Mouse (Mus musculus) ES-CJ7 (cell line): Measurements from ENCODE around the gene Ier3.
A peak's percentile ranks its signal among the peaks of the same experiment; 100 is the strongest.

ENCODE experiments used
- DNase-seq: peaks from one replicate; pipeline ENCODE4 v3.0.0; 2011; ENCODE audit warnings: low read depth, low spot score

The Ier3 gene

DNA sequence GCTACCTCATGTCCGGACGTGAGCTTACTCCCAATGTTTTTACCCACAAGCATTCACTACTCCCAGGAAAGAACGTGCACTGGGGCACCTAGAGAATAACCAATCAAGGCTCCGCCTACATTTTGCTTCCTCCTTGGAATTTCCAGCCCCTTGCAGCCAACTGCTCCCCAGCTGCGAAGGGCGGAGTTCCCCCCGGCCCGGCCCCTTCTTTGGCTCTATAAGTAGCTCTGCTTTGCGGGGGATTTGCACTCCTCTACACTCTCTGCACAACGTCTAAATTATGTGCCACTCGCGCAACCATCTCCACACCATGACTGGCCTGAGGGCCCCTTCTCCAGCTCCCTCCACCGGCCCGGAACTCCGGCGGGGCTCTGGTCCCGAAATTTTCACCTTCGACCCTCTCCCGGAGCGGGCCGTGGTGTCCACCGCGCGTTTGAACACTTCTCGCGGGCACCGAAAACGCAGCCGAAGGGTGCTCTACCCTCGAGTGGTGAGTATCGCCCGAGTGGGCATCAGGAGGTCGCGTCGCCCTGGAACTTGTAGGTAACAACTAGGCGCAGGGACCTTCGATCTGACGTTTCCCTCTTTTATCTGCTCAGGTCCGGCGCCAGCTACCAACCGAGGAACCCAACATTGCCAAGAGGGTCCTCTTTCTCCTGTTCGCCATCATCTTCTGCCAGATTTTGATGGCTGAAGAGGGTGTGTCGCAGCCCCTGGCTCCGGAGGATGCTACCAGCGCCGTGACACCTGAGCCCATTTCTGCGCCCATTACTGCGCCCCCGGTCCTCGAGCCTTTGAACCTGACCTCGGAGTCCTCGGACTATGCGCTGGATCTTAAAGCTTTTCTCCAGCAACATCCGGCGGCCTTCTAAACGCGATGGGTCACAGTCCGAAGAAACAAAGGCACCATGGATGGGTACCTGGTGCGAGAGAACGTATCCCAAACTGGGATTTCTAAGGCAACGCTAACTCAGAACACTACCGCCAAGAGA, at the start of gene Ier3:
TSS of gene Ier3 (plus strand) at position 246 of the 992 bp plus-strand sequence.
- DNase-seq, result peak; percentile 86

DNA sequence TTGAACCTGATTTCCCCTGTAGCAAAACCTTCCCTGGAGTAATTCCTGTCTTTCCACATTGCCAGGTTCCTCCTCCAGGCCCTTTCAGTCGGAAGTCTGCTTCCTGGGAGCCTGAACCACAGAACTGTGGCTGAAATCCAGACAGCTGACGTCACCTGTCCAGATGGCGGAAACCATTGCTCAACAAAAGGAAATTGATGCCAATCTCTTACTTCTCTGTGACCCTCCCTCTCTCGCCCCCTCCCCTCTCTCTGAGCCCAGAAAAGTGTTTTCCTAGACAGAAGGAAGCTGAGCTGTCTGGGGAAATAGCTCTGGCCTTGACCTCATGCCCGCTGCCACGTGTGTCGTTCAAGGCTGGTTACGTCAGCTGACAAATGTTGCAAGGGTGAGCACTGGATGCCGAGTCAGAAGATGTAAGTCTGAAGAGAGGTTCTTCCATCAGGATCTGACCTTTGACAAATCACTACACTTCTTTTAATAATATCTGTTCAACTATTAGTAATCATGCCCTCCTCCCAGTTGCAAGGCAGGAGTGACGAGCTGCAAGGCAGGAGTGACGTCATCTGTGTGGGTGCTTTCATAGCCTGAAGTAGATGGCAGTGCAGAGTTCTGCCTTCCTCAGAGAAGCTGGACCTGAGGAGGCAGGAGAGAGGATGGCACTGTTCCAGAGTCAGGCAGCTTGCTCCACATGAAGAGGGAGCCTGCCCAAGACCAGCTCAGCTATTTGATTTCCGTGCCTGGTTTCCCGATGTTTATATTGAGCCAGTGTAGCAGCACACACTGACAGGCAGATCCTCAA, 44.5 kb upstream of the Ier3 start:
- DNase-seq, result peak; percentile 17

DNA sequence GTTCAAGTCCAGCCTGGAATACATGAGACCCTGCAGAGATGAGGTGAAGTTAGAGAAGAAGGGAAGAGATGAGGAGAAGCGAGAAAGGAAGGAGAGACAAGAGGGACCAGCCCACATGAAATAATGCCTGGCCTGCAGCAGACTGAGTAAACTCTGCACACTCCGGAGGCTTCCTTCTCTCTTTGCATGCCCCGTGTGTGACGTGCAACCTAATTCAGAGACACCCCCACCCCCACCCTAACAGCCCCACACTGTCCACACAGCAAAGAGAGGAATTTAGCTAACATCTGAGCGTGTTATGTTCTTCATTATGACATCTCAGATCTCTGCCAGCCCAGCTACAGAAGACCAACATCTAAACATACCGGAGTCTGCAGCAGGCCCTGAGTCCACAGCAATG, 42.5 kb upstream of the Ier3 start:
- no peak for DNase-seq

DNA sequence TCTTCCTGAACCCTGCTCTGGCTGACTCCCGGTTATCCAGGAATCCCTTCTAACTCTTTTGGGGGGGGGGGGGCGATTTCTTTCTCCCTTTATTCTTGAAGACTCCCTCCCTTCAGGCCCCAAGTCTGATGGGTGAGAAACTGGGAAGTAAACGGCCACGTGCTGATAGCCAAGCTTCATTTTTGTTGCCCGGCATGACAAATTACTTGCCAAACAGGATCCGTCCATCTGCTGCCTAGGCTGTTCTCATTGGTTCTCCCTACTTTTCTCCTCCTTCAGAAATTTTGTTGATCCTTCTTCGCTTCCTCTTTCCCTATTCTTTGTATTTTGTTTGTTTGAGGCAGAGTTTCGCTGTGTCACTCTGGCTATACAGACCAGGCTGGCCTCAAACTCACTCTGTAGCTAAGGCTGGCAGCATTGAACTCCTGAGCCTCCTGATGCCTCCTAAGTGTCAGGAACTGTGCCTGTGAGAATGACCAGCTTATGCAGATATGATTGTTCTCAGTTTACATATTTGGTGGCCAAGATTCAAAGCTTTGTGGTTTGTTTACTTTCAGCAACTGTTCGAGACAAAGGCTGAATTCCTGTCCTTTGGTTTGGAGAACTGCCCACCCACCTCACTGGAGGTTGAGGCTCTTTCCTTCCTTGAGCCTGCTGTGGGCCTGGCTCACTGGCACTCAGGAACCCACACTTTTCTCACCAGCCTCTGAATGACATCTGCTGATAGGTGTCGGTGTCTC, 41.8 kb upstream of the Ier3 start:
- DNase-seq, result no peak

DNA sequence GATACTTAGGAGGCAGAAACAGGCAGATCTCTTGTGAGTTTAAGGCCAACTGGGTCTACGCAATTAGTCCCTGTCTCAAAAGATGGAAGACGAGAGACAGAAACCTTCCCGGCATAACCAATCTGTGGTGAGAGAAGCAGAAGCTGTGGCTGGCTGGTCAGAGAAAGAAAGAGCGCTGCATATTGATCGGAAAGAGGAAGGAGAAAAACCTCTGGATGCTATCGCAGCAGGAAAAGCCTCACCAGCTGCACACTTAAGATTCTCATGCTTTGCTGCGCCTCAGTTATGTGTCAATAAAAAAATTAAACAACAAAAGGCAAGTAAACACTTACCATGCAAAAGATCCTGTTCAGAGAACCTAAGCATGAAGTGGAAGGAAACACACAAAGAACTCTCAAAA, 41.1 kb upstream of the Ier3 start:
- no peak for DNase-seq

DNA sequence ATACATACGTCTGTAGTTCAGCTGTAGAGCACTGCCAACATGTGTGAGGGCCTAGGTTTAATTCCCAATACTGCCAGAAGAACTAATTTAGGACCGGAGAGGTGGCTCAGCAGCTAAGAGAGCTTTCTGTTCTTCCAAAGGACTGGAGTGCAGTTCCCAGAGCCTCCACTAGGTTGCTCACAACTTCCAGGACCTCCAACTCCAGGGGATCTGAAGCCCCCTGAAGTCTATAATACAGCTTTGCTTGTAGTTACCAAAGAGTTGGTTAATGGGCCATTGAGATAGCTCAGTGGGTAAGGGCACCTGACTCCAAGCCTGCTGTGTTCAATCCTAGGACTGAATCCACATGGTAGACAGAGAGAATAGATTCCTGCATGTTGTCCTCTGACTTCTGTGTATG, 39.1 kb upstream of the Ier3 start:
- DNase-seq, result peak; percentile 67

DNA sequence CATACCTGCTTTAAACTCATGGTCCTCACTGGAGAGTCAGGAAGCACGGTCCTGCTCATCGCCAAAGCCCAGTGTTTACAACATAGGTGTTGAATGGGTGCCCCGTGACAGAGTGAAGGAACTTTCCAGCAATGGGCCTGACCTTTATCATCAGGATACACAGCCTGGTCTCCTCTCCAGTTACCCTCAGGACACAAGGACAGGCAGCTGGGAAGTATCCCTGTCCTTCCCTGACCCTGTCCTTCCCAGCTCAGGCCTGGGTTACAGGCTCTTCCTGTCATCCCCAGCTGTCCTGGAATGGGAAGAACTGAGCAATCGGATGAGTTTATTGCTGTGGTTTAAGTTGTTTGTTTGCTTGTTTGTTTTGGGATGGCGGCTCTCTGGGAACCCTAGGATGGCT, 38.6 kb upstream of the Ier3 start:
- no peak for DNase-seq

DNA sequence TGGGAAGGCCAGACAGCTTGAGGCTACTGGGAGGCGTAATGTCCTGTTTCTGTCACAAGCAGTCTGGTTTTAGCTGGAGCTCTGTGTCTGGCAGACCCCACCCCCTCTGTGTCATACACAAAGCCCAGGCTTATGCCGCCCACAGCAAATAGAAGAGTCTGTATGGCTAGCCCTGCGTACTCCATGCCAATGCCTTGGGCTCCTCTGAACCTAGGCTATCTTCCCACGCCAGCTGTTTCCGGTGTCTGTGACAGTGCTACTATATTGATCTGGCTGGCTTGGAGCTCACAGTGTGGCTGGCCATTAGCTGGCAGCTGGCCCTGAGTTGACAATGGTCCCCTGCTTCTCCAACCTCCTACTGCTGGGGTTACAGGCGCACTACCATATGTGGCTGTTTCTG, 37.5 kb upstream of the Ier3 start:
- DNase-seq, result no peak

DNA sequence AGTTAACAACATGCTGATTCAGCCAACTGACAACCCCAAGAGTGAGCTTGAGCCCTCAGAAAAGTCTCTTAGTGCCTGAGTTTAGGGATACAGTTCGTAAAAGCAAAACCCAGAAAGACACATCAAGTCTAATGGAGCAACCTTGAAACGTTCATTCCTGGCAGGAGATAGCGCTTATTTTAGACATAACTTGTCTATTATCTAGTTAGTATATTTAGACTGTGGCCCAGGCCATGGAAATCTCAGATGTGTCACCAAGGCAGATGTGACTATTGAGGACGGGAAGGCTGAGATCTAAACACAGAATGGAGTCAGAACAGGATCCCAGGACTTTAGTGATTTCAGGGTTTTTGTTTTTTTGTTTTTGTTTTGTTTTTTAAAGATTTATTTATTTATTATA, 36.3 kb upstream of the Ier3 start:
- DNase-seq, result no peak

DNA sequence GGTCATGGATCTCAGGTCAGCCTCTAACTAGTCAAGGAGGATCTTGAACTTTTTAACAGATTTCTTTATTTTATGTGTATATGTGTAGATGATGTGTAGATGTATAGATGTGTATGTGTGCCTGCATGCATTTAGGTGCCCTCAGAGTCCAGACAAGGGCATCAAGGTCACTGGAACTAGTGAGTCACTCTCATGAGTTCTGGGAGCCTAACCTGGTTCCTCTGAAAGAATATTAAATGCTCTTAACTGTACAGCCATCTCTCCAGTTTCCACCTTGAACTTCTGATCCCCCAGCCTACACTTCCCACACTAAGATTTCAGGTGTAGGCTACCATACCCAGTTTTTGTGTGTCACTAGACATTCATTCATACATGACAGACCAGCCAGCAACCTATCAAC, 34.0 kb upstream of the Ier3 start:
- no peak for DNase-seq

DNA sequence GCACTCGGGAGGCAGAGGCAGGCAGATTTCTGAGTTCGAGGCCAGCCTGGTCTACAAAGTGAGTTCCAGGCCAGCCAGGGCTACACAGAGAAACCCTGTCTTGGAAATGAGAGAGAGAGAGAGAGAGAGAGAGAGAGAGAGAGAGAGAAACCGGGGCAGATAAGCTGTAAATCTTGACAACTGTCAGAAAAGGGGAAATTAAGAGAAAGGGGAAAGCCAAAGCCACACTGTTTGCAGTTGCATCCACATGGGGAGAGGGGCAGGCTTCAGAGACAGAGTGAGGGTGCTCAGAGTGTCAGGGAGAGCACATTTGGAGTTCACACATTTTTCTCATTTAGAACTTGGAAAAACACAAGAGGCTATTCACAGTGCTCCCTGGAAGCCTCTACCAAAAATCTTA, 33.5 kb upstream of the Ier3 start:
- no peak for DNase-seq

DNA sequence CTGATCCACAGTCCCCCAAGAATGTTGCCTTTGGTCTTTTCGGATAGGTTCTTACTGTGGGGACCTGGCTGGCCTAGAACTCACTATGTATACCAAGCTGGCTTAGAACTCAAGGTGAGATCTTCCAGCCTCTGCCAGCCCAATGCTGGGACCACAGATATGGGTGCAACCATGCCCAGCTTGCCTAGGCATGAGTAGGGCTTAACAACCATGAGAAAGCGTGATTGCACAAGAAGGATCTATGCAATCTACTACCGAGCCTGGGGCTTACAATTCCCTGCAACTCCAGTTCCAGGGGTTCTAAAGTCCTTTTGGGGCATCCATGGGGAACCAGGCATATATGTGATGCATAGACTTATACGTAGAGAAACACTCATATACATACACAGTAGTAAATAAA, 30.6 kb upstream of the Ier3 start:
- no peak for DNase-seq

DNA sequence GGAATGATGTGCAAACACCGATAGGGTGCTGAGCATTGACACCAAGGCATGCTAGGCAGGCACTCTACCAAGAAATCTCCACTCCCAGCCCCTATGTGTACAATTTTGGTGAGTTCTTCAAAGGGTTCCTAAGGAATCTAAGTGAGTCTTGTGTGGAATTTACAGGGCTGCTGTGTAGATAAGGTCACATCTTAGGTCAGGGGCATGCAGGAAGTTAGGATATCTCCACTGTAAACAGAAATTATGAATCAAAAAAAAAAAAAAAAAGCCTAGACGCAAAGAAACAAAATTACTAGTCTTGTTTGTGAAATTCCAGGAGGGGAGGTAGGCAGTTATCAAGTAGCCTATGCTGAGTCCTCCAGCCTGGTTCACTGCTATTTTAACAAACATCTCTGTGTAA, 28.6 kb upstream of the Ier3 start:
- no peak for DNase-seq

DNA sequence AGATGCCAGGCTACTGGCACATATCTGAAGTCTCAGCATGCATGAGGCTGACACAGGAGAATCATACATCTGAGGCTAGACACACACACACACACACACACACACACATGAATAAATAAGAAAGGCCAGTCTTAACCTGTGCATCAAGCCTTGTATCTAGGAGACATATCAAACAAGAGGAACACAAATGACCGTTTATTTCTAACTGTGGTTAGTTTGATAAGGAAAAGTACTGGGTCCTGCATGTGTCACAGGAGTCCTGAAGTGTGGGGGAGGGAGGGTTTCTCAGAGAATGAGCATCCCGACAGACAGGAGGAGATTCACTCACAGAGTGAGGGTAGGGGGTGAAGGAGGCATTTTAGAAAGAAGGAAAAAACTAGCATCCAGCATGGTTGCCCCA, 26.4 kb upstream of the Ier3 start:
- DNase-seq, result no peak

DNA sequence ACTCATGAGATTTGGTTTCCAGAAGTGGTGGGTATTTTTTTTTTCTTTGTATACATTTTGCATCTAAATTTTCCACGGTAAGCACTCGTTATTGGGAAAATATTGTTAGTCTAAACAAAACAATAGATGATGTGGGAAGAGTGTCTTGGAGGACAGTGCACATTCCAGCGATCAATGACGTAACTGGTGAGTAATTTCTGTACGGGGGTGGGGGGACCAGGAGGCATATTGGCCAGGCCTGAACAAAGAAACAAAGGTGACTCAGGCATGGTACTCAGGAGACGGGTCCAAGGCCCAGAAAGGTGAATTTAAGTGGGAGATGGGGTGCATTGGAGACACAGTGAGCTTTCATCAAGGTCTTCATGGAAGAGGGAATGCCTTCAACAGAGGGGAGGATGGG, 25.8 kb upstream of the Ier3 start:
- no peak for DNase-seq

DNA sequence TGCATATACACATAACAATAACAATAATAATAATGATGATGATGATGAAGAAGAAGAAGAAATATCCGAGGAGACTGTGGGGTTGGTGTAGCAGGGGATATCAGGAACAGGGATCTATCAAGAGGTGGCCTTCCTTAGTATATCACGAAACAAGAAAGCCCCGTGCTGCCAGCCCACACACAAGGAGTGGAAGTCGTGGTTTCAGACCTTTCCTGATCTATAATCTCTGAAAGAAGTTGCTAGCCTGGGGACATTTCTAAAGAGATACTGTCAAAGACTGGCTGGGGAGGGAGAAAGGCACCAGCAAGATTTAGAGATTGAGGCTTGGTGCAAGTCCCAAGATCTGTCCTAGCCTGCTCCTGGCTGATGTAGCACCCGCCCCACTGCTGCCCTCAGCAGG, 24.6 kb upstream of the Ier3 start:
- no peak for DNase-seq

DNA sequence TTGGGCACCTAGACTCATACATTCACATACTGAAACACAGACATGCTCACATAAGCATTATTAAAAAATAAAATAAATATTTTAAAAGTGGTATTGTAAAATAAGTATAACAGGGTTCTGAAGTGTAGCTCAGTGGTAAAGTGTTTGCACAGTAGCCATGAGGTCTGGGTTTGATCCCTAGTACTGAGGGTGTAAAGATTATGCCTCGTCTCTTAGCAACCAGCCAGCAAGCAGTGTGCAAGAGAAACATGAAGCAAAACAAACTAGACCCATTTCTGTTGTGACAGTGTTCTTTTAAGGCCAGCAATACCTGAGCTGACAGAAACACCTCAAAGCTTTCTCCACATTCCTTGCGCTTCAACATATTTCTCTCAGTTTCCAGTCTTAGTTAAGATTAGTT, 20.6 kb upstream of the Ier3 start:
- DNase-seq, result no peak

DNA sequence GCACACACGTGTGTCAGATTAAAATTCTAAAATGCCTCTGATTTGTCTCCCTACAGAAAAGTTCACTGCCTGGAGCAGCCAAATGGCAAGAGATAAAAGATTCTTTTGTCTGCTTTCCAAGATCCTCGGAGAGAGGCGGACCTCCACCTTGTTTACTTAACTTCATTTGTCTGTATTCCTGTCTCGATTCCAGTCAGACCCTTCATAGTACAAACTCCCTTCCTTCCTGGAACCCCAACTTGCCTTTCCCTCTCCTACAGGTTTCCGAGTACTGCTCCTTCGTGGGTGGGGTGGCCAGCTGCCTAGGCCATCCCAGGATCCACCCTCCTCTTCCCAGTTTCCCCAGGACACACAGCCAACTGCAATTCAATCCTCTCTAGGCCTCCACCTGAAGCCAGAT, 18.5 kb upstream of the Ier3 start:
- DNase-seq, result no peak

DNA sequence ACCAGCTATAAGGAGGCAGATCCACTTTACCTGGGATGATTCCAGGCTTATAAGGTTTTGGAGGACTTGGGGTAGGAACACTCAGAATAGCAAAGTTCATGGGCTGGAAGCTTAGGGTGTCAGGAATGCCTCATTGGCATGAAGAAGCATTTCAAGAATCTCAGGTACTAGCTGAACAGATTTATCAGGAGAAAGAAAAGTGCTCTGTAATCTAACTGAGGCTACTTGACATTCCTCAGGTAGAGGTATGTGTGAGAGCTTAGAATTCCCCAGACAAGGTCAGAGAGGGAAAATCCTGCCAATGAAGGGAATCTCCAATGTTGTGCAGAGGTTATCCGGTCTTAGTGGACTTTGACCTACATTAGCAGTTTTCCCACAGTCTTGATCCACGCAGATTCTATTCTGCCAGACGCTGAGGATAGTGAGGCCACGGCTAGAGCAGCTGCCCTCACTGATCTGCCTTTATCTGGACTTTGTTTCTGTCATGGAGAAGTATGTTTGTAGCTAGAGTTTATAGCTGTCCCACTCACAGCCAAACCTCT, 17.6 kb upstream of the Ier3 start:
- DNase-seq, result no peak

DNA sequence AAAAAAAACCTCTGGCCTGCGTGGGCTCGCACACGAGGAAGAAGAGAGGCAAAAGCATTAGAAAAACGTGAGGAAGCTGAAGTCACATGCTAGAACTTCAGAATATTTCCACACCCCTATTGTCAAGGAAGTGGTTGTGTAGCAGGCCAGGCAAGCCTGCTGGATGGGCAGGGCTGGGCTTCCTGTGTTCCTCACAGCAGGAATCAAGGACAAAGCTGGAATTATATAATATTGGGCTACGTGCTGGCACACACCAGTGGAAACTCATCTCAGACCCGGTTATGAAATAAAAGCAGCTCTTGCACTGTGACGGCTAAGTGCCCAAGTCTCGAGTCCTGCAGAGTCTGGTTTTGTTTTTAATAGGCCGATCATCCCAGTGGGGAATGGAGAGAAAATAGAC, 13.4 kb upstream of the Ier3 start:
- no peak for DNase-seq

DNA sequence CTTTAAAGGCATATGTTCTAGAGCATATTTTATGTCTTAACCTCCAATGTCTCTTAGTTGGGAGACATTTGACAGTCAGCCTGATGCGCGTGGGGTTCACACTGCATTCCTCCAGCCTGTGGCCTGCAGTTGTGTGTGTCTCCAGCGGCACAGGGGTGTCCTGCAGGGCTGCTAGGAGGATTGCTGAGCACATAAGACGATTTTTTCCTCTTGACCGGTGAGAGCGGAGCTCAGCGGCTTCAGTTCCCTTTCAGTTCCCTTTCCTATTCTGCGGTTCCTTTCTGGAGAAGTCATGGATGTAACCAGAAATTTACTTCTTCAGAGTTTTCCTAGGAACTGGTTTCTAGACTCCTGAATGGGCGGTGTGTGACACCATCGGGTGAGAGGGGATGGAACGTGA, 12.1 kb upstream of the Ier3 start:
- no peak for DNase-seq
